Mouse (Mus musculus) heart, postnatal 0 days (tissue): Measurements from ENCODE around the gene Ikzf3.

Experiments used
- CTCF ChIP-seq: IDR thresholded peaks from 2 replicates; pipeline ENCODE4 v1.5.1; 2016; ENCODE audit warnings: antibody characterized with exemption, control low read depth, low read depth
- EP300 ChIP-seq: IDR thresholded peaks from 2 replicates; pipeline ENCODE4 v1.6.1; 2016; ENCODE audit warnings: antibody characterized with exemption, low read depth

DNA sequence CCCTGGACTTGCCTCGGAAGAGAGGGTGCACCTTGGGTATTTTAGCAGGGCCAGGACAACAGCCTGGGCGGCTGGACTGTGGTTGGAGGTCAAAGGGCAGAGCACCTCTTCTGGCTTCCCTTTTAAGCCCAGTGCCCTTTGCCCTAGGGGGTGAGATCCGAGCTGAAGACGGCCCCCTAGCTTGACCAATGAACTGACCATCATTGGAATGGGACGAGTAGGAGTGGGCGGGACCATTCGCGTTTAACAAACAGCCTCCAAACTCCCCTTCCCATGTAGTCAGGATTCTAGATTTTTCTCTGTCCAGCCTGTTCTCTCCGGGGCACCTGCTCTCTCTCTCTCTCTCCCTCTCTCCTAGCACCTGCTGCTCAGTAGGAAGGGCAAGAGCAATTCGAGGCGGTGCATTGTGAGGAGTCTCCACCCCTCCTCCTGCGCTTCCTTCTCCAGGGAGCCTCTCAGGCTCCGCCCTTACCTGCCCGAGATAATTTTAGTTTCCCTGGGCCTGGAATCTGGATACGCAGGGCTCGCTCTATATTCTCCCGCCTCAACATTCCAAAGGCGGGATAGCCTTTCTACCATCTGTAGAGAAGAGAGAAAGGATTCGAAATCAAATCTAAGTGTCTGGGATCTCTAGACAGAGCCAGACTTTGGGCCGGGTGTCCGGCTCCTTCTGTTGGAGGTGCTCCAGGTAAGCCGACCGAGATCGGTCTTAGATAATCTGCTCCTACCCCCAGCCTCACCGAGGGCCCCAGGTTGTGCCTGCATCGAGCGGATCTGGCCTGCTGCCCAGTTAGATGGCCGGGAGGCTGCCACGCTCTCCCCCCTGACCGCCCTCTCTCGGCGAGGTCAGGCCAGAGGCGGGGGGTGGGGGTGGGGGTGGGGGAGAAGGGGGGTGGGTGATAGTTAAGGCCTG is 99.0 kb downstream of the Ikzf3 start:
- TF ChIP-seq CTCF: no peak
- no peak for TF ChIP-seq EP300
